Mouse (Mus musculus) ES-Bruce4 (cell line): ENCODE data around the gene Lmx1b.

Experiments
- CTCF ChIP-seq: IDR thresholded peaks from one replicate; pipeline ENCODE4 v1.8.1; 2011; ENCODE audit warnings: low read depth, low read length
- EP300 ChIP-seq: IDR thresholded peaks from 2 replicates; pipeline ENCODE4 v1.6.1; 2011; ENCODE audit warnings: low read depth, low read length; ENCODE audit not compliant: insufficient read depth
- POLR2A ChIP-seq: IDR thresholded peaks from one replicate; pipeline ENCODE4 v1.8.1; 2011; ENCODE audit warnings: low read length; ENCODE audit not compliant: insufficient read depth

- TF ChIP-seq POLR2A = no peak
- TF ChIP-seq CTCF = no peak
- no peak for TF ChIP-seq EP300
Observed at GRCm38 (mm10) chr2:33525274-33526055, 114.8 kb downstream of the Lmx1b start.
